In the genomic region with DNA sequence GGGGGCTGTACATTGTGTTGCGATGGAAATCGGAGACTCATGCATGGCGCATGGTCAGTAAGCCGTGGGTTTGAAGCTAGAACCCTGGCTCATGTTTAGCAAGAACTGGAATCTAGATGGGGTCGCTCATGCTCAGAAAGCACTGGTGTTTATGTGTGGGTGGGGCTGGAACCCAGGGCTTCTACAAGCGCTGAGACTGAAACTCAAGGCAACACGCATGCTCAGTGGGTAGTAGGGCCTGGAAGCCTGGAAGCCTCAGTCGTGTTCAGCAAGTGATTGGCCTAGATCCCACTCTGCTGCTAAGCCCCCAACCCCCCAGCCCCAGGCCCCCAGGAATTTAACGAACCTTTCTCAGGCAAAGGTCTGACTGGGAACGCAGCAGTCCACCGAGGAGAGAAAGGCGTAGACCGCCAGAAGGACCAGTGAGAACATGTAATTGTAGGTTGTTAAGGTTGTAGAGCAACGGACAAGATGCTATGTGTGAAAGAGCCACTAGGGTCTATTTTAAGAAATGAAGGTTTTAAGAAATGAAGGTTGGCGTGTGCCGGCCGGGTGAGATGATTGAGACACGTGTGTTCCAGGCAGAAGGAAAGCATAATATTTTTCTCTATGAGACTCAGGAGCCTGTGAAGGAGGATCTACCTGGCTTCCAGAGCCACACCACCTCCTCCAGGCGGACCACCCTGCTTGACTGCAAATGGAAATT, we compare ENCODE assay signal across 8 mouse cellular contexts. TPM values are rescaled to one million over a fixed set of nuclear protein-coding genes. Genes with fewer than 3 reads are reported as not detected.
DNase-seq lines count a peak whose midpoint lies in the region; ATAC-seq and TF ChIP-seq lines count a peak whose summit lies in the region.

No protein-coding gene starts in this region.

- no peak for TF ChIP-seq CTCF in kidney, postnatal 0 days (IDR thresholded peaks at IDR 0.05; ENCODE audit: low read depth)

- H3K4me3 ChIP-seq in kidney, postnatal 0 days (replicated peaks; ENCODE audit: low read depth, low read length): peak overlapping the region; percentile 73; the same call in 1 of the 2 replicates
- no peak overlapping the region for H3K4me3 ChIP-seq in forebrain, embryonic 16.5 days (replicated peaks; ENCODE audit: low read length)
- H3K4me3 ChIP-seq in liver, embryonic 16.5 days (ENCODE audit: low read depth, low read length): peak overlapping the region; percentile 65

- DNase-seq in kidney, postnatal 0 days (ENCODE audit: low spot score): no peak
- no peak for DNase-seq in kidney, adult 11 months
- DNase-seq in R1 (ENCODE audit: low read depth, low spot score): peak; percentile 52
- DNase-seq in thymus, postnatal 14 days: peak; percentile 83
- no peak for DNase-seq in ovary, postnatal 10 days (ENCODE audit: low spot score)
- DNase-seq in ovary, adult 18-20 months (ENCODE audit: low spot score): no peak

- WGBS in kidney, postnatal 0 days: 76% methylated on average over 19 of the region's 19 CpGs
- WGBS in forebrain, embryonic 16.5 days: 71% methylated on average over 19 of the region's 19 CpGs
- 69% methylated on average over 19 of the region's 19 CpGs for WGBS in liver, embryonic 16.5 days (ENCODE audit: insufficient replicate concordance)

- no peak for ATAC-seq in kidney, postnatal 0 days (replicated peaks; ENCODE audit: low FRiP score, low read depth)
- ATAC-seq in forebrain, embryonic 16.5 days: no peak
- no peak for ATAC-seq in liver, embryonic 16.5 days (ENCODE audit: low read depth)

- no peaks in the 10 kb centered on the region for H3K9me3 ChIP-seq in kidney, postnatal 0 days (replicated peaks; ENCODE audit: low read length)
- H3K9me3 ChIP-seq in forebrain, embryonic 16.5 days (ENCODE audit: control insufficient read depth, low read length): no peaks in the 10 kb centered on the region
- no peaks in the 10 kb centered on the region for H3K9me3 ChIP-seq in liver, embryonic 16.5 days (replicated peaks; ENCODE audit: control insufficient read depth, low read length)

- 0 out of 2 replicates have a peak overlapping the region, but pooled peaks have one; percentile 62 for H3K27ac ChIP-seq in kidney, postnatal 0 days
- no peak overlapping the region for H3K27ac ChIP-seq in forebrain, embryonic 16.5 days (ENCODE audit: low read length)
- no peak overlapping the region; the same call in 1 of the 2 replicates for H3K27ac ChIP-seq in liver, embryonic 16.5 days (ENCODE audit: low read length)

- H3K27me3 ChIP-seq in kidney, postnatal 0 days (ENCODE audit: insufficient read depth, low read length): no peaks in the 10 kb centered on the region
- no peaks in the 10 kb centered on the region for H3K27me3 ChIP-seq in forebrain, embryonic 16.5 days (replicated peaks; ENCODE audit: control insufficient read depth, insufficient read depth, low read length)
- H3K27me3 ChIP-seq in liver, embryonic 16.5 days (ENCODE audit: control insufficient read depth, insufficient read depth, low read depth, low read length): no peaks in the 10 kb centered on the region

- H3K4me1 ChIP-seq in kidney, postnatal 0 days (replicated peaks; ENCODE audit: insufficient read depth, low read length): peaks cover 7% of the 10 kb centered on the region; the same call in 1 of the 2 replicates
- peaks cover 18% of the 10 kb centered on the region for H3K4me1 ChIP-seq in forebrain, embryonic 16.5 days (replicated peaks; ENCODE audit: control insufficient read depth, insufficient read depth, low read length)
- peaks cover 30% of the 10 kb centered on the region for H3K4me1 ChIP-seq in liver, embryonic 16.5 days (ENCODE audit: control insufficient read depth, low read depth, low read length)

- peak overlapping the region; percentile 89 for H3K4me2 ChIP-seq in kidney, postnatal 0 days (ENCODE audit: low read length)
- peak overlapping the region; percentile 93 for H3K4me2 ChIP-seq in forebrain, embryonic 16.5 days (ENCODE audit: low read length)
- H3K4me2 ChIP-seq in liver, embryonic 16.5 days (ENCODE audit: low read depth, low read length): peak overlapping the region; percentile 96; the same call in 1 of the 2 replicates

- no peak overlapping the region for H3K9ac ChIP-seq in kidney, postnatal 0 days (ENCODE audit: low read depth, low read length)
- no peak overlapping the region for H3K9ac ChIP-seq in forebrain, embryonic 16.5 days (replicated peaks; ENCODE audit: low read depth, low read length)
- no peak overlapping the region; the same call in 1 of the 2 replicates for H3K9ac ChIP-seq in liver, embryonic 16.5 days (ENCODE audit: low read depth, low read length)

- no peaks in the 10 kb centered on the region for H3K36me3 ChIP-seq in kidney, postnatal 0 days (ENCODE audit: insufficient read depth, low read length)
- H3K36me3 ChIP-seq in forebrain, embryonic 16.5 days (ENCODE audit: control insufficient read depth, insufficient read depth): no peaks in the 10 kb centered on the region
- no peaks in the 10 kb centered on the region for H3K36me3 ChIP-seq in liver, embryonic 16.5 days (ENCODE audit: control insufficient read depth, insufficient read depth)

RNA-seq across cellular contexts. Expression of gene Slc44a2, which starts 1.9 kb away (rescaled TPM):
- 76.5 and 80.5 TPM in 2 replicates for polyA plus RNA-seq in kidney, postnatal 0 days (2015; fragmentation: Nextera tagmentation; extraction: Ambion mirVana)
- polyA plus RNA-seq in forebrain, embryonic 16.5 days (2015; fragmentation: Nextera tagmentation; extraction: Ambion mirVana): 86.2 and 88.7 TPM in 2 replicates
- 16.9 TPM in 2 replicates for polyA plus RNA-seq in liver, embryonic 16.5 days (2015; fragmentation: Nextera tagmentation; extraction: Ambion mirVana)

RNA-seq across cellular contexts. Expression of gene Ap1m2, which starts 10.2 kb away (rescaled TPM):
- polyA plus RNA-seq in kidney, postnatal 0 days (2015; fragmentation: Nextera tagmentation; extraction: Ambion mirVana): 57.3 and 63.0 TPM in 2 replicates
- 1.8 and 2.9 TPM in 2 replicates for polyA plus RNA-seq in forebrain, embryonic 16.5 days (2015; fragmentation: Nextera tagmentation; extraction: Ambion mirVana)
- 0.08 and 1.1 TPM in 2 replicates for polyA plus RNA-seq in liver, embryonic 16.5 days (2015; fragmentation: Nextera tagmentation; extraction: Ambion mirVana)

RNA-seq across cellular contexts. Expression of gene Cdkn2d, which starts 31.2 kb away (rescaled TPM):
- 31.4 and 37.8 TPM in 2 replicates for polyA plus RNA-seq in kidney, postnatal 0 days (2015; fragmentation: Nextera tagmentation; extraction: Ambion mirVana)
- polyA plus RNA-seq in forebrain, embryonic 16.5 days (2015; fragmentation: Nextera tagmentation; extraction: Ambion mirVana): 85.1 and 97.7 TPM in 2 replicates
- polyA plus RNA-seq in liver, embryonic 16.5 days (2015; fragmentation: Nextera tagmentation; extraction: Ambion mirVana): 120 and 128 TPM in 2 replicates

RNA-seq across cellular contexts. Expression of gene Kri1, which starts 34.6 kb away (rescaled TPM):
- polyA plus RNA-seq in kidney, postnatal 0 days (2015; fragmentation: Nextera tagmentation; extraction: Ambion mirVana): 8.7 and 10.6 TPM in 2 replicates
- polyA plus RNA-seq in forebrain, embryonic 16.5 days (2015; fragmentation: Nextera tagmentation; extraction: Ambion mirVana): 18.3 and 20.1 TPM in 2 replicates
- polyA plus RNA-seq in liver, embryonic 16.5 days (2015; fragmentation: Nextera tagmentation; extraction: Ambion mirVana): 5.5 and 8.1 TPM in 2 replicates

RNA-seq across cellular contexts. Expression of gene Ilf3, which starts 45.3 kb away (rescaled TPM):
- polyA plus RNA-seq in kidney, postnatal 0 days (2015; fragmentation: Nextera tagmentation; extraction: Ambion mirVana): 113 and 125 TPM in 2 replicates
- polyA plus RNA-seq in forebrain, embryonic 16.5 days (2015; fragmentation: Nextera tagmentation; extraction: Ambion mirVana): 309 and 325 TPM in 2 replicates
- polyA plus RNA-seq in liver, embryonic 16.5 days (2015; fragmentation: Nextera tagmentation; extraction: Ambion mirVana): 34.9 and 37.2 TPM in 2 replicates

Comparison
In these comparisons a context has a peak if more than half of its experiments do, and no peak if none do; other contexts are left out.
1. DNase-seq: peak in R1 (single experiment) and thymus, postnatal 14 days (single experiment); none in kidney, postnatal 0 days (single experiment), kidney, adult 11 months (single experiment), ovary, postnatal 10 days (single experiment) and ovary, adult 18-20 months (single experiment).
2. RNA of gene Ap1m2, which starts 10.2 kb away (polyA plus RNA-seq): 57.3 to 63.0 TPM in kidney, postnatal 0 days; 1.8 to 2.9 TPM in forebrain, embryonic 16.5 days and 0.08 to 1.1 TPM in liver, embryonic 16.5 days; every median in the first group is over 10 times any median in the second.
3. Peak in every context shown above with its lines, with median percentiles within 50 percentile points of each other: H3K4me2 ChIP-seq.